Mouse (Mus musculus): ENCODE measurements around the gene Tpk1. TPM values are rescaled to one million over a fixed set of nuclear protein-coding genes. Genes with fewer than 3 reads are reported as not detected.

Gene Tpk1
- total and polyA plus RNA-seq, 3 experiments: 3.5 to 12.6 TPM; not detected in 1

- Histone ChIP-seq H3K9ac (ENCODE audit: control insufficient read depth, low read depth, low read length, poor library complexity, severe bottlenecking) (no peak overlapping the region), H3K4me1 (ENCODE audit: control insufficient read depth in 1 of 2, insufficient read depth in 2 of 2, low read length in 2 of 2) (peaks cover 11 to 19% of the 10 kb centered on the region in 2 experiments; a peak in 3 of 4 replicates), H3K27me3 (ENCODE audit: control insufficient read depth in 1 of 2, insufficient read depth in 2 of 2, low read length in 2 of 2) (no peaks in the 10 kb centered on the region), H3K36me3 (ENCODE audit: control insufficient read depth in 1 of 2, insufficient read depth in 2 of 2, low read length in 2 of 2) (peaks cover 0 to 36% of the 10 kb centered on the region in 2 experiments; a peak in 2 of 4 replicates), H3K79me2 (ENCODE audit: control insufficient read depth, insufficient read depth, low read length, poor library complexity) (peaks cover 5% of the 10 kb centered on the region), H3K9me3 (replicated peaks; ENCODE audit: insufficient read depth, low read length) (no peaks in the 10 kb centered on the region), H3K27ac (ENCODE audit: control insufficient read depth, low read depth, low read length) (no peak overlapping the region), H3K4me3 (ENCODE audit: control insufficient read depth in 1 of 2, insufficient read depth in 1 of 2, low read depth in 2 of 2, low read length in 2 of 2) (no peak overlapping the region)
- no peak for DNase-seq (ENCODE audit: low read depth, low spot score)
- TF ChIP-seq GATA1 (IDR thresholded peaks at IDR 0.05; ENCODE audit: low read depth, low read length) (peak; percentile 33; the same call in 1 of the 2 replicates), TCF12 (IDR thresholded peaks at IDR 0.05; ENCODE audit: low read depth, low read length) (peak; percentile 55; the same call in 1 of the 2 replicates), TBP (IDR thresholded peaks at IDR 0.05; ENCODE audit: low read depth, low read length) (no peak), EP300 (IDR thresholded peaks at IDR 0.05; ENCODE audit: low read depth in 1 of 2, low read length in 2 of 2) (peak; percentile 8 to 39; a peak in 1 of 4 replicates)
These were observed 4.3 kb downstream of the Tpk1 start for GRCm38 (mm10) chr6:43661822-43662221.

- Histone ChIP-seq H3K36me3 (ENCODE audit: control insufficient read depth in 1 of 2, insufficient read depth in 2 of 2, low read length in 2 of 2) (peaks cover 0 to 29% of the 10 kb centered on the region in 2 experiments; a peak in 2 of 4 replicates), H3K4me3 (ENCODE audit: control insufficient read depth in 1 of 2, insufficient read depth in 1 of 2, low read depth in 2 of 2, low read length in 2 of 2) (no peak overlapping the region), H3K9me3 (replicated peaks; ENCODE audit: insufficient read depth, low read length) (no peaks in the 10 kb centered on the region), H3K79me2 (ENCODE audit: control insufficient read depth, insufficient read depth, low read length, poor library complexity) (no peaks in the 10 kb centered on the region; the same call in 1 of the 2 replicates), H3K27me3 (ENCODE audit: control insufficient read depth in 1 of 2, insufficient read depth in 2 of 2, low read length in 2 of 2) (no peaks in the 10 kb centered on the region), H3K9ac (ENCODE audit: control insufficient read depth, low read depth, low read length, poor library complexity, severe bottlenecking) (no peak overlapping the region), H3K27ac (ENCODE audit: control insufficient read depth, low read depth, low read length) (no peak overlapping the region), H3K4me1 (ENCODE audit: control insufficient read depth in 1 of 2, insufficient read depth in 2 of 2, low read length in 2 of 2) (peaks cover 13% of the 10 kb centered on the region in 2 experiments; a peak in 3 of 4 replicates)
- peak; percentile 76 for DNase-seq (ENCODE audit: low read depth, low spot score)
- TF ChIP-seq CHD1 (IDR thresholded peaks at IDR 0.05; ENCODE audit: low read depth, low read length): no peak
- TF ChIP-seq USF1 (IDR thresholded peaks at IDR 0.05; ENCODE audit: low read depth, low read length): no peak
- TF ChIP-seq TCF12 (IDR thresholded peaks at IDR 0.05; ENCODE audit: low read depth, low read length): peak; percentile 94
- TF ChIP-seq TAL1 (IDR thresholded peaks at IDR 0.05; ENCODE audit: low read length): peak; percentile 73
- no peak for TF ChIP-seq MXI1 (IDR thresholded peaks at IDR 0.05; ENCODE audit: low read depth, low read length)
- no peak for TF ChIP-seq ELF1 (IDR thresholded peaks at IDR 0.05; ENCODE audit: low read depth, low read length)
- no peak for TF ChIP-seq ZC3H11A (IDR thresholded peaks at IDR 0.05; ENCODE audit: low read depth, low read length)
- TF ChIP-seq BHLHE40 (IDR thresholded peaks at IDR 0.05; ENCODE audit: borderline replicate concordance, low read depth, low read length): 0 out of 2 replicates have a peak, but pooled peaks have one; percentile 53
- no peak for TF ChIP-seq TBP (IDR thresholded peaks at IDR 0.05; ENCODE audit: low read depth, low read length)
- no peak for TF ChIP-seq USF2 (IDR thresholded peaks at IDR 0.05; ENCODE audit: borderline replicate concordance in 1 of 2, insufficient read depth in 1 of 2, low read depth in 1 of 2, low read length in 2 of 2)
- no peak for TF ChIP-seq NELFE (IDR thresholded peaks at IDR 0.05; ENCODE audit: low read depth, low read length)
- TF ChIP-seq KAT2A (conservative IDR thresholded peaks at IDR 0.05; ENCODE audit: low read depth, low read length): no peak
- TF ChIP-seq HCFC1 (IDR thresholded peaks at IDR 0.05; ENCODE audit: low read depth, low read length): 0 out of 2 replicates have a peak, but pooled peaks have one; percentile 25
- TF ChIP-seq JUND (IDR thresholded peaks at IDR 0.05; ENCODE audit: low read depth, low read length): no peak
- TF ChIP-seq POLR2AphosphoS5 (IDR thresholded peaks at IDR 0.05; ENCODE audit: borderline replicate concordance, low read depth, low read length): no peak
- TF ChIP-seq MYB (IDR thresholded peaks at IDR 0.05; ENCODE audit: low read depth, low read length): no peak
- no peak for TF ChIP-seq MYC (IDR thresholded peaks at IDR 0.05; ENCODE audit: low read depth, low read length)
- peak; percentile 57 for TF ChIP-seq SIN3A (IDR thresholded peaks at IDR 0.05; ENCODE audit: low read length)
- TF ChIP-seq NRF1 (IDR thresholded peaks at IDR 0.05; ENCODE audit: insufficient read depth, low read depth, low read length, poor library complexity, severe bottlenecking): no peak
- no peak for TF ChIP-seq POLR2A (IDR thresholded peaks at IDR 0.05; ENCODE audit: control insufficient read depth in 1 of 2, insufficient read depth in 1 of 2, low read depth in 1 of 2, low read length in 2 of 2, poor library complexity in 1 of 2)
- TF ChIP-seq MAX (IDR thresholded peaks at IDR 0.05; ENCODE audit: low read length): no peak
- no peak for TF ChIP-seq ZKSCAN1 (IDR thresholded peaks at IDR 0.05; ENCODE audit: low read depth, low read length)
- TF ChIP-seq MAFK (IDR thresholded peaks at IDR 0.05; ENCODE audit: borderline replicate concordance, low read depth, low read length): no peak
- no peak for TF ChIP-seq CHD2 (IDR thresholded peaks at IDR 0.05; ENCODE audit: low read length)
- TF ChIP-seq ETS1 (IDR thresholded peaks at IDR 0.05; ENCODE audit: low read depth, low read length): peak; percentile 85
- TF ChIP-seq E2F4 (IDR thresholded peaks at IDR 0.05; ENCODE audit: borderline replicate concordance, low read depth, low read length): no peak
- no peak for TF ChIP-seq SMC3 (IDR thresholded peaks at IDR 0.05; ENCODE audit: low read depth, low read length)
- TF ChIP-seq RAD21 (IDR thresholded peaks at IDR 0.05; ENCODE audit: low read depth, low read length): no peak
- 0 out of 2 replicates have a peak, but pooled peaks have one; percentile 44 for TF ChIP-seq ZMIZ1 (IDR thresholded peaks at IDR 0.05; ENCODE audit: low read depth, low read length)
- TF ChIP-seq EP300 (IDR thresholded peaks at IDR 0.05; ENCODE audit: low read depth in 1 of 2, low read length in 2 of 2): peak; percentile 87 to 91
These were observed 7.8 kb downstream of the Tpk1 start for GRCm38 (mm10) chr6:43658290-43658689.
